Mouse (Mus musculus): Measurements from ENCODE around the gene Cntnap5b. TPM values are rescaled to one million over a fixed set of nuclear protein-coding genes. Genes with fewer than 3 reads are reported as not detected.
"Not testable (repeated sequence)": the region's sequence is repeated elsewhere in the genome, so short reads cannot be mapped to it uniquely, and the experiment has no call there.

Cntnap5b gene
- total RNA-seq (2021): 10 to 100 TPM; 18.9 to 22.0 TPM
- long read RNA-seq, experiment 1, partial matches to known transcripts: 1 of 1 reads
- long read RNA-seq, experiment 1, other reads (novel, unspliced or antisense): 0 of 1 reads
- long read RNA-seq, experiment 2, partial matches to known transcripts: 1 of 5 reads
- long read RNA-seq, experiment 2, other reads (novel, unspliced or antisense): 4 of 5 reads

DNA sequence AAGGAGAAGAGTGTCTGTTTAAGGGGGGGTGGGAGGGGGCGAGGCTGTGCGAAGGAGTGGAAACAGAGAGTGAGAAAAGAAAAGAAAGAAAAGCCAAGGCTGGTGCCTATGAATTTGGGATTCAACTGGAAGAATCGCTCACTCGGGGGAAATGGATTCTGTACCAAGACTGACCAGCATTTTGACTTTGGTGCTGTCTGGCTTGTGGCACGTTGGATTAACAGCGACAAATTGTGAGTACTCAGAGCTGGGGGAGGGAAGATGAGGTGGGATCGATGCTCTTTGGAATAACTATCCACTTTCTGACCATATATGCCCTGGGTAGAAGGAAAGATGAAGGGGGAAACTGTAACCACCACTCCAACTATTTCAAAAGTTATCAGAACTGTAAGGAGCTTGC lies at the start of gene Cntnap5b:
Gene Cntnap5b (plus strand): TSS at position 152 of the 400 bp plus-strand sequence.
- H3K27ac ChIP-seq: no peak within 1 kb of the TSS; the same call in 1 of the 2 replicates
- no peak for TF ChIP-seq CTCF (IDR thresholded peaks at IDR 0.05)
- DNase-seq (ENCODE audit: extremely low spot score in 1 of 2, low spot score in 2 of 2): peak in 1 of 2 experiments; percentile 14
- peak within 1 kb of the TSS; percentile 44 for H3K4me3 ChIP-seq
- intact Hi-C loops (cut with DNase I): loop anchor here (5.0 to 10.0 kb wide), 3 partner anchors 442 to 1112 kb away; no protein-coding TSS in a partner anchor

DNA sequence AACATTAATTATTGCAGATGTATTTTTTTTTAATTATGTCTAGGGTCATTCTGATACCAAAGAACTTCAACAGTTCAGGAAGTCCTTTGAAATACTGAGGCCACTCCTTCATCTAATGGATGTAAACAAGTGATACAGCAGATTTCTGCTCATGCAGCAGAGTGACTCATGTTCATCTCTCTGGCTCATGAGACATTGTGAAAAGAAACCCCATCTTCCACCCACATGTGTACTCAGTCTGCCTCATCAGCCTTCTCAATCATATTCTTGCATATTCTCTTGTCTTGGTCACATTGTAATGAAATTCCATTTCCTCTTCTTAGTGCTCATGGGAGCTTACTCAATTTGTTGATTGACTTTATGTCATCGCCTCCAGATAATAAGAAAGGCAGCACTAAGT lies 12.6 kb upstream of the Cntnap5b start:
- Histone ChIP-seq H3K4me3 (no peak overlapping the region), H3K27ac (no peak overlapping the region)
- TF ChIP-seq CTCF (IDR thresholded peaks at IDR 0.05): no peak
- intact Hi-C loops (cut with DNase I): no loop called here
- DNase-seq (ENCODE audit: extremely low spot score in 1 of 2, low spot score in 2 of 2): no peak

DNA sequence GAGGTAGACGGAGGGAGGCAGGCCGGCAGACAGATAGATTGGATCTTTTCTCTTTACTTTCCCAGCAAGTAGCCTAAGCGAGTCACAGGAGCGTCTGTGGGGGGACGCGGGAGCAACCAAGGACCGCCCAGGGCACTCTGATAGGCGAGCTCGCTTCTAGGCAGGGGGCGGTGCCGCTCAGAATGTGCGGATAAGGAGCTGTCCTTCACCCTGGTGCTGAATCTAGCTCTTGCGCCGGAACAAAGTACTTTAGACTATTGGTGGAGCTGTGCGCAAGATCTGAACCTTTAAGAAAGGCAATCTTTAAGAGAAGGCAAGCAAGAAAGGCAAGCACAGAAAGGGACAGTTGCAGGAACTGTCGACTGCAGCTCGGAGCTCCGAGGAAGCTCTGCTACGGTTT lies 382 bp upstream of the Cntnap5b start:
- Histone ChIP-seq H3K4me3 (peak overlapping the region; percentile 44), H3K27ac (no peak overlapping the region; the same call in 1 of the 2 replicates)
- TF ChIP-seq CTCF (IDR thresholded peaks at IDR 0.05): no peak; the same call in 1 of the 2 replicates
- DNase-seq (ENCODE audit: extremely low spot score in 1 of 2, low spot score in 2 of 2): peak; percentile 51 to 53
- intact Hi-C loops (cut with DNase I): loop anchor here (5.0 to 10.0 kb wide), 3 partner anchors 443 to 1113 kb away; no protein-coding TSS in a partner anchor

DNA sequence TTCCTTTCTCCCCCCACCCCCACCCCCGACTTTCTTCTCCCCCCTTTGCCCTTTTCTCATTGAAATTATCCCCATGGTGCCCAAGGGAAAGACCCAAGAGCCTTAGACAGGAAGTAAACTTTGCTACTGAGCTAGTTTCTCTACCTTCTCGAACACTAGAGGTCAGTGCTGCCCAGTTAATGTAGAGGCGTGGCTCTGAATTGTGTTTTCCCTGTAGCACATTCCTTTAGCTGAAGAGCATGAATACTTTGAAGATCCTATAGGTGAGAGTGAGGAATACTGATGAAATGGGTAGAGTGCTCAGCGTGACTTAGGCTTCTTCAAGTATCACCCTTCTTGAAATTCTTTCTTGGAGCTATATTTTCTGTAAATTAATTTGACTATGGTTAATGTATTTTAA lies 1.6 kb downstream of the Cntnap5b start:
- peak overlapping the region; percentile 44 for H3K4me3 ChIP-seq
- peak; percentile 56 for TF ChIP-seq CTCF (IDR thresholded peaks at IDR 0.05)
- intact Hi-C loops (cut with DNase I): loop anchor here (5.0 to 10.0 kb wide), 3 partner anchors 441 to 1111 kb away; no protein-coding TSS in a partner anchor
- DNase-seq (ENCODE audit: extremely low spot score in 1 of 2, low spot score in 2 of 2): peak; percentile 46 to 47
- no peak overlapping the region for H3K27ac ChIP-seq

DNA sequence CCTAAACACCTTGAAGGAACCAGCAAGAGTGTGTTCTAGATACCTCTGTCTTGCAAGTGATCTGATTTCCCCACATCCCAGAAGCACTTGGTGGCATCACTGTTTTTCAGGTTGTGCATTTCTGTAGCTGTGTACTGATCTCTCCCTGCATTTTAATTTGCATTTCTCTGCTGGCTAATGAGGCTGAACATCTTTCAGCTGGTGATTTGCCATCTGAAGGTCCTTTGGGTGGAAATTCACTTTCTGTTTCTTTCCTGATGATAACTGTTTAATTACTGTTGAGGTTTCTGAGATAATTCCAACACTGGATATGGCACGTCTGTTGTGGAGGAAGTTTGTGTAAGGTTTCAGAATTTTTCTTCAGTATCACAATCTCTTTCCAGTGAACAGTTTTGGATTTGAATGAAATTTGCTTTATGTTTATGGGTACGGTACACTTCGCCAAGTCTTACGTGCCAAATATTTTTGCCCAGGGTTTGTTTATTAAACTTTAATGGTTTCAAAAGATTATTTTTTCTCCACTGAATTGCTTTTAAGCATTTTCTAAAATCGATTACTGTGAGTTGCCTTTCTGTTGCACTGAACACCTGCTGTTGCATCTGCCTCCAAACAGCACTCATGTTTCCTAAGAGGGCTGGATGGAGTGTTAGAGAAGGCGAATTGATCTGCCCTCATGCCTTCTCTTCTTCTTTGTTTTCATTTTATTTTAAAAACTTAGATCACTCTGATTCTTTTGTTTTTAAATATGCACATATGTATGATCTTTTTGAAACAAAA lies 41.0 kb downstream of the Cntnap5b start:
- Histone ChIP-seq H3K27ac (no peak overlapping the region), H3K4me3 (no peak overlapping the region)
- intact Hi-C loops (cut with DNase I): no loop called here
- no peak for TF ChIP-seq CTCF (IDR thresholded peaks at IDR 0.05)
- DNase-seq (ENCODE audit: extremely low spot score in 1 of 2, low spot score in 2 of 2): no peak

DNA sequence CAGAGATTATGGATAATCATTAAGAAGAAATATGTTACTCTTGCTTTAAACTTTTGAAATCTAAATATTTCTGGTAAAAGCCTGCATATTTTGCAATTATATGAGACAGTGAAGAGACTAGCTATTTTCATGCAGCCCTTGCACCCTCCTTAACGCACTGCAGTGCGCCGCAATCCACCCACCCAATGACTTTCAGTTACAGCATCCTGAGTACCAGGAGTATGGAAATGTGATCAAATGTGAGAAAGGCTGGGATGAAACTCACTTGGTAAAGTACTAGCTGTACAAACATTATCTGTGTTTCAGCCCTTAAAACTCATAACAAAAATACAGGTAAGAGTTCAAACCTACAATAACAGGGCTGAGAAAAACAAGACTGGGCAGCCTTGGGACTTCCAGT lies 99.8 kb downstream of the Cntnap5b start:
- TF ChIP-seq CTCF (IDR thresholded peaks at IDR 0.05): no peak
- DNase-seq (ENCODE audit: extremely low spot score in 1 of 2, low spot score in 2 of 2): no peak

DNA sequence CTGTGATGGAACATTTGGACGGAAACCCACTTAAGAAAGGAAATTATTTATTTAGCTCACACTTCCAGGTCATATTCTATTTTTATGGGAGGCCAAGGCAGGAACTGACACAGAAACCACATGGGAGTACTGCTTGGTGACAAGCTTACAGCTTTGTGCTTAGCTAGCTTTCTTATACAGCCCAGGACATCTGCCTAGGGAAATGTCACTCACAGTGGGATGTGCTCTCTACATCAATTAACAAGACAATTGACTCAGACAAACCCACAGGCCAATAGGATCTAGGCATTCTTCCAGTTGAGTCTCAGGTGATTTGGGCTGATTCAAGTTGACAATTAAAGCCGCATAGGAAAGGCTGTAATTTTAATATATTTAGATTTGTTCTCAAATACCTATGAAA lies 135.2 kb downstream of the Cntnap5b start:
- Histone ChIP-seq H3K4me3 (no peak overlapping the region), H3K27ac (no peak overlapping the region)
- no peak for DNase-seq (ENCODE audit: extremely low spot score in 1 of 2, low spot score in 2 of 2)
- TF ChIP-seq CTCF (IDR thresholded peaks at IDR 0.05): no peak
- intact Hi-C loops (cut with DNase I): no loop called here

More for the DNA sequence above, 99.8 kb downstream of the Cntnap5b start:
- no peak overlapping the region for H3K27ac ChIP-seq
- intact Hi-C loops (cut with DNase I): no loop called here
- no peak overlapping the region for H3K4me3 ChIP-seq

DNA sequence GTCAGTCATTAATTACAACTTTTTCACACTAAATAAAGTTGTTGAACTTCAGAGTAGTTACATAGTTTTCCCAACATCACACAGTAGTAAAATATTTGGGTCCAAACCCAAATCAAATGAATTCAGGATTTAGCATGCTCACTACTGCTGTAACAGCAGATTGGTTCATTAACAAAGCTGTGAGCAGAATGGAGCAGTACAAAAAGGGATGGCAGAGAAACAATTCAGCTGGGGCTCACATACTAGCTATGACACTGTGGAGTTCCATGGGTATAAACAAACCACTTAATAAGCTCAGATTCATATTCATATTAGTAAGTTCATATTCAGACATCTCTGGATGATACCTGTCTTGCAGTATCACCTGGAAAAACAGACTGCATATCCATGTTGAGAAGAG lies 170.9 kb downstream of the Cntnap5b start:
- TF ChIP-seq CTCF (IDR thresholded peaks at IDR 0.05): no peak
- no peak for DNase-seq (ENCODE audit: extremely low spot score in 1 of 2, low spot score in 2 of 2)
- intact Hi-C loops (cut with DNase I): no loop called here
- Histone ChIP-seq H3K4me3 (no peak overlapping the region), H3K27ac (no peak overlapping the region)

DNA sequence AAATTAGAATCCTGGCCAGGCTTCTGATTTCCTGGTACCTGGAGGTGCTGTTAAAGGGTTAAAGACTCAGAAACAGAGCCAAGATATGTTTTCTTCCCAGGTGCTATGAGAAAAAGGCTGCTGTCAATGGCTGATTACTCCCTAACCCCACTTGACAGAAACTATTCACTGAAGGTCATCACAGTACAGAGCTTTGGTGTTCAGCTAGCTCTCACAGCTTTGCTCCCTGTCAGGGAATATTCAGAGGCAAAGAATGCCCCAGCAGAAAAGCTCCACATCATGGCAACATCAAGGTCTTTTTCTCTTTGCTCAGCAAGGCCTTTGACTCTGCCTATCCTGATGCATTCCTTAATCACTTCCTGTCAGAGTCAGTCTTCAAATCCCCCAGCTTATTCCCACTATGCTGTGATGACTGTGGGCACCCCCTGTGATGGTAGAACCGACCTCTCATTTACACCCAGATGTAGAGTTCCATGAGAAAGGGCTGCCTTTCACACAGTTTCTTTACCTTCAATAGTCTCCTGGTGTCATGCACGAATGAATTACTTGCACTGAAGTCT lies 186.9 kb downstream of the Cntnap5b start:
- TF ChIP-seq CTCF (IDR thresholded peaks at IDR 0.05): no peak
- no peak for DNase-seq (ENCODE audit: extremely low spot score in 1 of 2, low spot score in 2 of 2)
- Histone ChIP-seq H3K27ac (no peak overlapping the region), H3K4me3 (no peak overlapping the region)
- intact Hi-C loops (cut with DNase I): no loop called here

DNA sequence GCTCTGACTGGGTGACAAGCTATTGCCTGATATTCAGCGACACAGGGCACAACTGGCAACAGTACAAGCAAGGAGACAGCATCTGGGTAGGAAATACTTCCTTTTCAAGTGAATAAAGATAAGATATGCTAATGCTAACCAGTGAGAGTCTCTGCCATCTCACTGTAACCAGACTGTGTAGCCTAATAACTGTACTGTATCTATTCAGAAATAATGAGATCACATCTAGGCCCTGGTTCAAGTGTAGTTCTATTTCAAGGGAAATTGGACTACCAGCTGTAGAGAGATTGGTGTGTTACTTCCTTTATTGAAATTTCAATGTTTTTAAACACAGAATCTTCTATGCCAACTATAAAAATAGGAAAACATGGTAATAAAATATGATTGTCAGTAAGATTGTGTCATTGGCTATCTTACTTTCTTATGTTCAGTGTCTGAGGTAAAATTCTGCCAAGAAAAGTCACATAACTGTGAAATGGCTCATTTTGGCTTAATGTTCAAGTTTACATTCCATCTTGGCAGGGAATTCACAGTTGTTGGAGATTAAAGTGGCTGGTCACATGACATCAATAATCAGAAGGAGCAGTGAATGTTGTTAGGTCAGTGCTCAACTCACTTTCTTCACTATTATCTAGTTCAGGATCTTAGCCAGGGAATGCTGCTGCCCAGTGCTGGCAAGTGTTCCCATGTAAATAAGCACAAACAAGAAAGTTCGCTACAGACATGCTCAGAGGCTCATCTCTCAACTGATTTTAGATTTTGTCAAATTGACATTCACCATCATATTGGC lies 194.9 kb downstream of the Cntnap5b start:
- intact Hi-C loops (cut with DNase I): no loop called here
- H3K27ac ChIP-seq: no peak overlapping the region
- no peak for DNase-seq (ENCODE audit: extremely low spot score in 1 of 2, low spot score in 2 of 2)
- H3K4me3 ChIP-seq: no peak overlapping the region
- no peak for TF ChIP-seq CTCF (IDR thresholded peaks at IDR 0.05)

DNA sequence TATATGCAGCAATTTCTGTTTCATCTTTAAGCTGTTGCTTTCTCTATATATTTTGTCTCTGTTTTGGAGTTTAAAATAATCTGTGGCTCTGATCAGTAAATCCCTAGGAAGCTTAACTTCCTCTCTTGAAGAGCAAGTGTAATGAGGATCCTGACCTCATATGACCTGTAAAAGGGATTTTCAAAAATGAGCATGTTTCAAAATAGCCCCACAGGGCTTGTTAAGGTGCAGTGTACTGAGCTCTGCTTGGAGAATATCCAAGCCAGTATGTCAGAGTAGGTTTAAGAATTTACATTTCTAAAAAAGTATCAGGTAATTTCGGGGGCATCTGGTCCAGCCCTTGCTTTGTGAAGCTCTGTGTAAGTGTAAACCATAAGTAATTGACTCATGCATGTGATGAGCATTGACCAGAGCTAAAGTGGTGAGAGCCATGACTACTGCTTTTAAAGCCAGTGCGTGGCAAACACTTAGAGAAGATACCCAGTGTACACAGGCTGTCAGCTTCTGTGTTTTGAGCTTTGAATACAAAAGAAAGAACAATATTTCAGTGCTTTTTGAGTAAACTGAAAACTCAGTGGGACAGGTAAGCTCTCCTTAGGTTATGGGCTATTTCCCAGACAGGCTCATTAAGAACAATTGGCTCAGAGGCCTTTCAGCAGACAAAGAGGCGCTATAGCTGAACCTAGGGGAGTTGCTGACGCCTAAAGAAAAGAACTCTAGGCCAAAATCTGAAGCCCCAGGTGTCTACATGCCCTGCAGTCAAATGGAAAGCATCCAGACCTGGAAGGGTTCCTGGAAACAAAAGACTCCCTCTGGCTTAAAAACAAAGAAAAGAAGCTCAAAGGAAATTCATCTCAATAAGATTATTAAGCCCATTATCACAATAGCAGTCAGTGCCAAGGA lies 197.9 kb downstream of the Cntnap5b start:
- intact Hi-C loops (cut with DNase I): no loop called here
- H3K27ac ChIP-seq: no peak overlapping the region
- no peak for TF ChIP-seq CTCF (IDR thresholded peaks at IDR 0.05)
- H3K4me3 ChIP-seq: no peak overlapping the region
- DNase-seq (ENCODE audit: extremely low spot score in 1 of 2, low spot score in 2 of 2): no peak

DNA sequence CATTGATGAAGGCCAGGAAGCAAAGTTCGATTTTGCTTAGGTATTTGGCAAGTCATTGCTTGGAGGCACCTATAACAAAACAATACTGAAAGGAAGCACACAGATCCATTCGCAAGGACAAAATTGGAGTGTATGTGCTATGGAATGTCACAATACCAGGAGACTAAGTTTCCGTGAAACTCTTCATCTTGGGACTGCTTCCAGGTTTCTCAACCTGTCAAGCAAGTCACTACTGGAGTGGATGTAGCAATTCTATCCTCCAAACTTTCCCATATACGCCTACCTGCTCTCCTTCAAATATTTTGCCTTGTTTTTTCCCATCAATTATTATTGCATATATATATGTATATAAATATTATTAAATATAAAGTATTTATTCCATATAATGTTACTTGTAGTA lies 228.7 kb downstream of the Cntnap5b start:
- H3K27ac ChIP-seq; DNase-seq (ENCODE audit: extremely low spot score in 1 of 2, low spot score in 2 of 2); intact Hi-C loops (cut with DNase I); H3K4me3 ChIP-seq: not testable (repeated sequence)
